Mouse (Mus musculus): Measurements from ENCODE around the gene F930015N05Rik.

GRCm38 (mm10) chr11:64445227-64445626 is 8.8 kb upstream of the F930015N05Rik start:
- TF ChIP-seq CTCF (IDR thresholded peaks at IDR 0.05; ENCODE audit: insufficient read depth, low read length) (no peak), POLR2A (IDR thresholded peaks at IDR 0.05; ENCODE audit: borderline replicate concordance, extremely low read depth, low read depth, low read length) (no peak)

All from lung, adult 2 months (tissue).